Mouse (Mus musculus) brain, embryonic 14.5 days (tissue): ENCODE measurements at regions not wholly inside any gene's neighbourhood (a gene's known extent, or its start where the extent isn't known, plus 50 kb on each side); places are given as distances from the start of the nearest gene placed in this dataset.

Source experiments
- CTCF ChIP-seq: fragments of 200-500 bp; IDR thresholded peaks from 2 replicates; pipeline ENCODE4 v1.5.1; 2012; ENCODE audit warnings: inconsistent platforms, mild to moderate bottlenecking, moderate library complexity, borderline replicate concordance; ENCODE audit not compliant: insufficient read depth, insufficient read length; ENCODE audit errors: extremely low read depth
- POLR2A ChIP-seq: fragments of 200-500 bp; IDR thresholded peaks from 2 replicates; pipeline ENCODE4 v1.6.1; 2012; ENCODE audit warnings: mild to moderate bottlenecking, inconsistent platforms, borderline replicate concordance; ENCODE audit not compliant: poor library complexity, insufficient read depth, insufficient read length, severe bottlenecking; ENCODE audit errors: extremely low read depth

- TF ChIP-seq CTCF (no peak), POLR2A (no peak)
These were observed 164.1 kb downstream of the Papss1 start for GRCm38 (mm10) chr3:131728618-131729017.
